Mouse (Mus musculus): Measurements from ENCODE around the gene Atp6v1g2. TPM values are rescaled to one million over a fixed set of nuclear protein-coding genes. Genes with fewer than 3 reads are reported as not detected.

Gene Atp6v1g2
- total RNA-seq, 2 experiments from 2014 or later = 615 to 646 TPM

- DNase-seq (ENCODE audit: low spot score in 2 of 2) = no peak
- Histone ChIP-seq H3K27ac (no peak overlapping the region), H3K4me3 (no peak overlapping the region)
- peak; percentile 78 for TF ChIP-seq CTCF (conservative IDR thresholded peaks at IDR 0.05)
Measured at GRCm38 (mm10) chr17:35245731-35246623, 12.5 kb downstream of the Atp6v1g2 start.

GRCm38 (mm10) chr17:35247144-35247543 lies 13.7 kb downstream of the Atp6v1g2 start:
- no peak for TF ChIP-seq CTCF (conservative IDR thresholded peaks at IDR 0.05)
- Histone ChIP-seq H3K27ac (no peak overlapping the region), H3K4me3 (no peak overlapping the region)
- DNase-seq (ENCODE audit: low spot score in 2 of 2) = no peak

DNA sequence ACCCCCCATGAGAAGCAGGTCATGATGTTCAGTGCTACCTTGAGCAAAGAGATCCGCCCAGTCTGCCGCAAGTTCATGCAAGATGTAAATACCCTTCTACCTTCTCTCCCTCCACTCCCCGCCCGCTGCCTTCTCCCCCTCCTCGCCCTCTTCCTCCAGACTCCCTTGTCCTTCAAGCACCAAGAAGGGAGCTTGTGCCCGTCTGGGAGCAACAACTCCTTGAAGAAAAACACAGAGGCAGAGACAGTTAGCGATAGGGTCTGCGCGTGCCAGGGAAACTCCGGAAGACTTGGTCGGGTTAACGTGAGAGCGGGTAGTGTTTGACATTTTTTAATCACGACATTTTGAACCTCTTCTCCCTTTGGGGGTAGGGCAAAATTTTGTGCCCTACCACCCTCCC lies 15.5 kb downstream of the Atp6v1g2 start:
- Histone ChIP-seq H3K4me3 (no peak overlapping the region), H3K27ac (no peak overlapping the region)
- DNase-seq (ENCODE audit: low spot score in 2 of 2) = no peak
- TF ChIP-seq CTCF (conservative IDR thresholded peaks at IDR 0.05) = no peak

DNA sequence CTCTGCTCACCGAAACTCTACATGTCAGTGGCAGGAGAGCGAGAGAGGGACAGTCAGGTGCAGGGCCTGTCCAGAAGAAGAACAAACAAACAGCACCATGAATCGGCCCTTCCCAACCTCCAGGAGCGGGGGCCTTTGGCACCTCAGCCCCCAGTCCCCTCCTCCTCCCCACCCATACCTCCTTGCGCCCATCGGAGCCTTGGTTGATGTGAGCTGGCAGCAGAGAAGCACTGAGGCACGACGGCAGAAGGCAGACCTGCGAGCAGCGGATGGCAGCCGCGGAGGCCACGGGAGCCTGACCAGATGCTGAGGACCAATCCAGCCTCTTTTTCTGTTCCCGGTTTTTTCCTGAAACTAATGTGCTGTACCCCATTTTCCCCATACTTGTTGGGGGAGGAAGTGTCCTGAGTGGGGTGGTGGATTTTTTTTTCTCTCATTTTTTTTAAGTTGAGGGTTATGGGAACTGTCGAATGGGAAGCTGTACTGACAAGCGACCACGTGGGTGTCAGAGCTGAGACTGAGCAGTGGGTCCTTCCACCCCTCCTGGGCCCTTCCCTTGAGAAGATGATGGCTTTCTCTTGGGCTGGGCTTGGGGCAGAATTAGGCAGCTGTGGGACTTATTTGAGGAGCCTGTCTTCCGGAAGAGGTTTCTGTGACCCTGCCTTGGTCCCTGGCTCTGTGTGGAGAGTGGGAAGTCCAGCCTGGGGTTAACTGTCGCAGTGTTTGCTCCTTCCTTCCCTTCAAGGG lies 16.2 kb downstream of the Atp6v1g2 start:
- DNase-seq (ENCODE audit: low spot score in 2 of 2) = no peak
- TF ChIP-seq CTCF (conservative IDR thresholded peaks at IDR 0.05) = no peak
- Histone ChIP-seq H3K4me3 (no peak overlapping the region), H3K27ac (no peak overlapping the region)

GRCm38 (mm10) chr17:35250348-35251120 lies 17.1 kb downstream of the Atp6v1g2 start:
- H3K27ac ChIP-seq = no peak overlapping the region
- TF ChIP-seq CTCF (conservative IDR thresholded peaks at IDR 0.05) = no peak
- H3K4me3 ChIP-seq = no peak overlapping the region
- DNase-seq (ENCODE audit: low spot score in 2 of 2) = no peak

DNA sequence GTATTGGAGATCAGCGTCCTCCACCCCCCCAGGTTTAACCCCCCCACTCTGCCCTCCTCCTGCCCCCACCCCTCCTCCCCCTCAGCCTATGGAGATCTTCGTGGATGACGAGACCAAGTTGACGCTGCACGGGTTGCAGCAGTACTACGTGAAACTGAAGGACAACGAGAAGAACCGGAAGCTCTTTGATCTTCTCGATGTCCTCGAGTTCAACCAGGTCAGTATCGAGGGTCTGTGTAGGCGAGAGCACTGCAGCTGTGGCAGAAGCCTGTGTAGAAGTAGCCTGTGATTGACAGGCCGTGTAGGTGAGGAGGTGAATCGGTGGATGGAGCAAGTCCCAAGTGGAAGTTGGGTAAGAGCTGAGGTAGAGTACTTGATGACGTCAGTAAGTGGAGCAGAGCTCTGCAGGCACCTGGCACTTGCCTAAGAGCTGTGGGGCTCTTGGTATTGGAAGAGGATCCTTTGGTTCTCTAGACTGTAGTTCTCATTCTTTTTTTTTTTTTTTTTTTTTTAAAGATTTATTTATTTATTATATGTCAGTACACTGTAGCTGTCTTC lies 17.8 kb downstream of the Atp6v1g2 start:
- DNase-seq (ENCODE audit: low spot score in 2 of 2) = no peak
- no peak overlapping the region for H3K27ac ChIP-seq

DNA sequence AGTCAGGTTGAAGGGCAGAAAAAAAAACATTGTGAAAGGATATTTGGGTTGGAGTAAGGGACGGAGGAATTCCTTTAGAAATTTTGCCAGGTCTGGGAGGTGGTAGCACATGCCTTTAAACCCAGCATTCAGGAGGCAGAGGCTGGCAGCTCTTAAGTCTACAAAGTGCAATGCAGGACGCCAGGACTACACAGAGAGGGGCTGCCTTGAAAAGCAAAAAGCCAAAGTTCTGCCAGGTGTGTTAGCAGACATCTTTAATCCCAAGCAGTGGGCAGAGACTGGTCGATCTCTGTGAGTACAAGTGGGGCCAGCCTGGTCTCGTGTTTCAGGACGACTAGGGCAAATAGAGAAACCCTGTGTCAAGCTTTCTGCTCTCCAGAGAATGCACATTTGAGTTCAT lies 18.5 kb downstream of the Atp6v1g2 start:
- DNase-seq (ENCODE audit: low spot score in 2 of 2) = no peak
- no peak for TF ChIP-seq CTCF (conservative IDR thresholded peaks at IDR 0.05)
- no peak overlapping the region for H3K4me3 ChIP-seq
- H3K27ac ChIP-seq = no peak overlapping the region

More for the DNA sequence above, 17.8 kb downstream of the Atp6v1g2 start:
- no peak for TF ChIP-seq CTCF (conservative IDR thresholded peaks at IDR 0.05)
- H3K4me3 ChIP-seq = no peak overlapping the region

- no peak for TF ChIP-seq CTCF (conservative IDR thresholded peaks at IDR 0.05)
- no peak for DNase-seq (ENCODE audit: low spot score in 2 of 2)
- Histone ChIP-seq H3K27ac (no peak overlapping the region), H3K4me3 (no peak overlapping the region)
Measured at GRCm38 (mm10) chr17:35252619-35253292, 19.3 kb downstream of the Atp6v1g2 start.

DNA sequence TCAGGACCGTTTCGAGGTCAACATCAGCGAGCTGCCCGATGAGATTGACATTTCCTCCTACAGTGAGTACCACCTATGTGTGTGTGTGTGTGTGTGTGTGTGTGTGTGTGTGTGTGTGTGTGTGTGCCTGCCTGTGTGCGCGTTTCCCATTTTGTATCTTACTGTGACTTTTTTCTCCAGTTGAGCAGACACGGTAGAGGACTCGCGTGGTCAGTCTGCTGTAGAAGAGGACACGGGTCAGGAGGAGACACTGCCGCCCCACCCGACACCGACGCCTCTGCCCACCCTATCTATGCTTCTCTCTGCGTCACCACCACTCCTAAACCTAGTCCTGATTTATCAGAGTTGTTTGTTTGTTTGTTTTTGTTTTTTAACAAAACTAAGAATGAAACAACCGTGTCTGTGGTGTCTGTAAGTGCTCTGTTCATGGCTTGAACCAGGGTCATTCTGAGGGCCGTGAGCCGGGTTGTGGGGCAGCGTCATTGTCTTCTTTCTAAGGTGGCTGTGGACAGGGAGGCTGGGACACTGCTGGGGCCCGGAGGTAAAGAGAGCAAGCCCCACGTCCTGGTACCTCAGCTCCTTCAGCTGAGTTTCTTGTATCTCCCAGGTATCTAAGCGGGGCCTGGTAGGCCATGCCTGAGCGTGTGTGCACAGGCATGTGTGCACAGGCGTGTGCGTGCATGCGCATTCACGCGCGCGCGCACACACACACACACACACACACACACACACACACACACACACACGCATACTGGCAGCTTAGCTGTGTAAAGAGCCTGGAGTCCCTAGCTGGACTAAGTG lies 20.0 kb downstream of the Atp6v1g2 start:
- TF ChIP-seq CTCF (conservative IDR thresholded peaks at IDR 0.05) = no peak

GRCm38 (mm10) chr17:35254241-35255098 lies 21.0 kb downstream of the Atp6v1g2 start:
- no peak overlapping the region for H3K4me3 ChIP-seq
- TF ChIP-seq CTCF (conservative IDR thresholded peaks at IDR 0.05) = peak; percentile 94
- H3K27ac ChIP-seq = no peak overlapping the region
- DNase-seq (ENCODE audit: low spot score in 2 of 2) = peak in 1 of 2 experiments; percentile 48

More for the DNA sequence above, 20.0 kb downstream of the Atp6v1g2 start:
- Histone ChIP-seq H3K27ac (no peak overlapping the region), H3K4me3 (no peak overlapping the region)
- no peak for DNase-seq (ENCODE audit: low spot score in 2 of 2)
